Mouse (Mus musculus) NIH3T3 (cell line): ENCODE results near the gene Gm13420.
"Not testable (repeated sequence)": the region's sequence is repeated elsewhere in the genome, so short reads cannot be mapped to it uniquely, and the experiment has no call there.

Experiments
- DNase-seq: peaks from one replicate; pipeline ENCODE4 v3.0.0-alpha.2; 2012; ENCODE audit warnings: low read depth

The Gm13420 gene

DNA sequence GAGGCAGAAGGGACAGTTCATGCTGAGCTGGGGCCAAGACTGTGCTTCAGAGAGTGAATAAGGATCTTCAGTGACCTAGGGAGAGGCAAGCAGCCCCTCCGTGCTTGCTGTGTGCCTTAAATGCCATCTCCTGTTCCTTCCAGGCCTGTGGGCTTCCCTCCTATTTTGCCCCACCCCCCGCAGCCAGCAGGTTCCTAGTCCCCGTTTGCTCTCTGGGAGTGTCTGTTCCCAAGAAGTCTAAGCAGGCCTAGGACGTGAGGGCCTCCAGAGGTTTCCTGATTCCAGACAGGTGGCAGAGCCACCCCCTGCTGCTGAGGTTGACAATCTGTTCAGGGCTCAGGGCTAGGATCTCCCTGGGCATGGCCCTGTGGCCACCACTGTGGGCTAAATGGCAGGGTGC is 12.7 kb downstream of the Gm13420 start:
- DNase-seq = no peak

DNA sequence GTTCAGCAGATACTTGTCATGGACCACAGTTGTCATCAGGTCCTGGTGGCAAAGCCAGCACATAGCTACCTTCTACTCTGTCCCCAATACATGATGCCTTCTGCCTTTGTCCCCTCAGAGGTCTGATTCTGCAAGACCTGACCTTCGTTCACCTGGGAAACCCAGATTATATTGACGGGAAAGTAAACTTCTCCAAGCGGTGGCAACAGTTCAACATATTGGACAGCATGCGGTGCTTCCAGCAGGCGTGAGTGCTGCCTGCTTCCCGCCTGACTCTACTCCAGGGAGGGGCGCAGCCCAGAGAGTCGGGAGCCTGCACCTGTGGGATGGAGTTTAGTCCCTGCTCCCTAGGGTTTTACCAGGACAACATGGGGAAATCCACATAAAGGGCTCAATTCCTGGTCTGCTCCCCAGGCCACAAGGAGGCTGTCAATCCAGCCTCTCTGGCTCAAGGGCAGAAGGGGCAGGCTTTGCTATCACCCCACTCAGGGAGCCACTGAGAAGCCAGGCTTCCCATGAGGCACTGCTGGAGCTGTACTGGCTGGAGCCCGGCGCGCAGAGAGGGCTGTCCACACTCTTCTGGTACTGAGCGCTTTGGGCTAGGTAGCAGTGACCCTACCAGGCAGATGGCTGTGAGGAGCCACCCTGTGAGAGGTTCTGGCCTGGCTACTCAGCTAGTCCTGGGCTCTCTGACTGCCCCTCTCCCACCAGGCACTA is 14.1 kb downstream of the Gm13420 start:
- DNase-seq = no peak

DNA sequence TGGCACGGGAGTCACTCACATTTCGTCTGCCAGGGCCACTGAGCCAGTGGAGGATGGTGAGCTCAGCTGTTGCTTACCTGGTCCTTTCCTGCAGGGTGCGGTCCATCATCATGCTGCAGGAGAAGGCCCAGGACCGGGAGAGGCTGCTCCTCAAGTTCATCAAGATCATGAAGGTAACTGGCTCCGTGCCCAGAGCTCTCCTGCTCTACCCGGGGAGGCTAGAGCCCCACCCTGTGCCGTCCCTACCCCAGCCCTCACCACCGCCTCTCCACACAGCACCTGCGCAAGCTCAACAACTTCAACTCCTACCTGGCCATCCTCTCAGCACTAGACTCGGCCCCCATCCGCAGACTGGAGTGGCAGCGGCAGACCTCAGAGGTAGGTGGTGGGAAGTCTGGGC is 15.8 kb downstream of the Gm13420 start:
- DNase-seq = no peak

DNA sequence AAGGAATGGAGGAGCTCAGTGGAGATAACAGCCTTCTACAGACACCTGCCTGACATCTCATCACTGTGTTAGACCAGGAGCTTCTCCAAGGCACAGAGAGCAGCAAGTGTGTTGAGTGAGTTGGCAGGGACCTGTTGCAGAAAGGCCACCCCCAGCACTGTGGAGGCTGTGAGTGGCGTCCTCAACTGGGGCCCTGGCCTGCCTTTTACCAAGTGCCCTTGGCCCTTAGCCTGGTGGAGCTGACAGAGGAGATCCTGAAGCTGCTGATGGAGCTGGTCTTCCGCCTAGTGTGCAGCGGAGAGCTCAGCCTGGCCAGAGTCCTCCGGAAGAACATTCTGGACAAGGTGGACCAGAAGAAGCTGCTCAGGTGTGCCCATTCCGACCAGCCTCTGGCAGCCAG is 18.1 kb downstream of the Gm13420 start:
- DNase-seq = no peak

DNA sequence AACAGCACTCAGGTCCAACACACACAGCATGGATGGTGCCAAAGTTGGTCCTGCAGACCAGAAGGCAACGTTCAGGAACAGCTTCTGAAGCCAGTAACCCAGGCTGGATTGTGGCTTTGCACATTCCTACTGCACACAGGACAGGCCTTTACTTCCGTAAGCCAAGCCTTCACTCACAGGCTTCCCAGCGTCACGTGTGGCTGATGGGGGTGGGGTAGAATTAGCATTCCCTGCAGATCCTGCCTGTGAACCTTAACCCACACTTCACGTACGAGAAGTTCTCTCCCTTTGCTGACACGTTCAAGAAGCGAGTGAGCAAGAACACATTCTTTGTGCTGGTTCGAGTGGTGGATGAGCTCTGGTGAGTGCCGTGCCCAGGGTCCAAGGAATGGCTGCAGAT is 18.9 kb downstream of the Gm13420 start:
- no peak for DNase-seq

DNA sequence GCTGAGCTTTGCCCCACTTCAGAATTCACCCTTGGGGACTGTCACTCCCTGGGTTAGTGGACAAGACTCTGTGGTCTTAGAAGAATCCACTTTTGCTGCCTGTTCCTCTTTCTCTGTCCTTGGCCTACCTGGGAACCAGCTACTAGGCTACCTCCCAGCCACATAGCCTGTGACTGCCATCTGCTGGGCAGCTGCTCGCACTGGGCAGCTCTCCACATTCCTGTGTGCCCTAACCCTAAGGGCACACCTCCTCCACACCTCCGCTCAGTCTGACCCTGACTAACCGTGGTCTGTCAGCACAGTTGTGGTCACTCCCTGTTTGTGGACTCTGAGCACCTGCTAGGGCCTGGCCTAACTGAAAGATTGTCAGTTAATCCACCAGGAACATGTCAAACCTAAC is 19.9 kb downstream of the Gm13420 start:
- peak; percentile 68 for DNase-seq

DNA sequence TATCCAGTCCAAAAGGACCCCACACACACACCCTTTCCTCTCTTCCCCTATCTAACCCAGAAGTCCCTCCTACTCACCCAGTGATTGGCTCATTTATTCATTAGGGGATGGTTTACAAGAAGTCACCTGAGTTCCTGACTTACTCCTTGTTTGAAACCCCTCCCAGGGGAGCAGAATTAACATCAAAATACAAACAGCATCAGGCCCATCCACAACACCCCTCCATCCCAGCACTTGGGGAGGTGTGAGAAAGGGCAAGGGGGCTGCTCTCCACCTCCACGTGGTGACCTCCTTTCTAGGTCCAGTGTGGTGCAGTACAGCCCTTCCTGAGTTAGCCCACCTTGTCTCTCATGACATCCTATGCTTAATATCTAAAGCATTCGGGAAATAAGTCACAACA is 22.0 kb downstream of the Gm13420 start:
- DNase-seq = no peak

DNA sequence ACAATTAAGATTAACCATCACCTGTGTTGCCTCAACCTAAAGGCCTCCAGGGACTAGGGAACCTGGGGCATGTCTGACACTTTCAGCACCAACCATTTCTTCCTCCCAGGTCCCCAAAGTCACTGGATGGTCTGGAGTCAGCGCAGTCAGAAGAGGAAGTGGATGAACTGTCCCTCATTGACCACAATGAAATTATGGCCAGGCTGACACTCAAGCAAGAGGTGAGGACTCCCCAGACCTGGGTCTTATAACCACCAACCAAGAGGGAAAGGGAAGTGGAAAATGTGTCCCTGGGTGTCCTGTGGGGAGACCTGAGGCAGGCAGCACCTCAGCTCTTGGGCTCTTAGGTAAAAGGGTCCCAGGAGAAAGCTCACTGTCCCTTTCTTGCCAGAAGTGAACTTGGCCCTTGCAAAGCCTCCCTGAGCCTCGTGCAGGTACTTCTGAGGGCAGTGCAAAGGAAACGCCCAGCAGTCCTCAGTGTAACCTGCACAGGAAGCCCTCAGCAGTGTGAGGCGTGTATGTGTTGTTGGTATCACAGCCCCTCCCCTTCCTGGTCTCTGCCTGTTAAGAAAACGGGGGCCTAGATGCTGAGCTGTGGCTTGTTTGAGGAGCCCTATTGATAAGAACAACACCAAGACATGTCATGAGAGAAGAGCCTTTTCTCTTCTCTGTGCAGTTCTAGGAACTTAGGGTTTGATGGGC is 26.7 kb downstream of the Gm13420 start:
- no peak for DNase-seq

DNA sequence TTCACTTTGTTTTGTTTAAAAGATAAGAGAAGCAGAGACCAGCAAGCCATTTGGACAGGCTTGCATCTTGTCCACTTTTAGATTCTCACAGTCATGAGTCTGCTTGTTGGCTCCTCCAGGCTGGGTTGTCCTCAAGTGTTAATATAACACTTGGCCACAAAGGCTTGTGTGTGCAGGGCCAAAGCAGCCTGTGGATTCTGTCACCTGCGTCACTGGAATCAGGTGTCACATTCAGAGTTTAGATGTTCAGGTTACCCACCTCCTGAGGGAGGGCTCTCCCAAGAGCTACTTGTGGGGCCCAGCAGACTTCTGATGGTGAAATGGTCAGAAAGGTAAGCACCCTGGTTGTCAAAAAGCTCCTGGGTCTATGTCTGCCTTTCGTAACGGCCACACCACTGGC is 28.4 kb downstream of the Gm13420 start:
- DNase-seq = no peak

DNA sequence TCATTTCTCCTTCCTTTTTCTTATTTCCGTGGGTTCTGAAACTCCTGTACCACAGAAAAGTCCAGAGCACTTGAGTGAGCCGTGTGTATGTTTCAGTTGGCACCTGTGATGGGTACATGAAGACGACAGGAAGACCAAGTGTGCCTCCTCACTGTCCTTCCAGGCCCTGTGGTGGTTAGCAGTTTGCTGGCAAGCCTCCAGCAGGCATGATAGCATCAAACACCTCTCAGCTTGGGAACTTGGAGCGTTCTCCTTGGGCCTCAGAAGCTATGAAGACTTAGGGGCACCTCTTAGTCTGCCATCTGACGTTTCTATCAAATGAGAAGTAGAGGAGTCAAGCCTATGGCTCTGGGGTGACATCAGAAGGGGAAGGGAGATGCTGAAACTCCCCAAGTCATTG is 32.9 kb downstream of the Gm13420 start:
- DNase-seq = no peak

DNA sequence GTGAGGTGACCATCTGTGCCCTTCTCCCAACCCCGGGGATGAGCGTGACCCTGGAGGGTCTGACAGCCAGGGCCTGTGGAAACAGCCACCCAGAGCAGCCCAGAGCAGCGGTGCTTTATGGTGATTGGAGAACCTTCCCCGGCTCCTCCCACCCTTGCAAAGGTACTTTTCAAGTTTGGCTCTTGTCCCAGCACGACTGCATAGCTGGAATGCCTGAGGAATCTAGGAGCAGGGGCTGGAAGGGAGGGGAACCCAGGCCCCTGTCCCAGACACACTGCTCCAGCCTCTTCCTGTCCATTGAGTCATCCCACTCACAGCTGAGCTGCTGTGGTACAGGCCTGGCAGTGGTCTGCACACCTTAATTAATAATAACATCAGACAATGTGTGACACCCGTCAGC is 34.8 kb downstream of the Gm13420 start:
- peak; percentile 84 for DNase-seq

DNA sequence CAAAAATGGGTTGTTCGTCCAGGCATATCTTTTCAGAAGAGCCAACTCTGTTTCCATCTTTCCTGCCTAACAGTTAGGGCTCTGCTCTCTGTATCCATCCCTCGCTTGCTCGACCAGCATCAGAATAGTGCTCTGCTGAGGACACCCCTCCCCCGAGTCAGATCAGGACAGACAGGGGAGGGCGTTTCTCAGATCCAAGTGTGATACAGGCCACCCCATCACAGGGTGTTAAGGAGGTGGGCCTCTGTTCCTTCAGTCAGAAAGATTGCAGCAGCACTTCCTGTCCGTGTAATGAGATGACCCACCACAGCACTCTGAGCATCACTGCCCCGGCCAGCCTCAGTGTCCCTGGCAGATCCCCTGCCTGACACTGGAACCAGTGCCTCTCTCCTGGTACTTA is 35.3 kb downstream of the Gm13420 start:
- peak; percentile 13 for DNase-seq

DNA sequence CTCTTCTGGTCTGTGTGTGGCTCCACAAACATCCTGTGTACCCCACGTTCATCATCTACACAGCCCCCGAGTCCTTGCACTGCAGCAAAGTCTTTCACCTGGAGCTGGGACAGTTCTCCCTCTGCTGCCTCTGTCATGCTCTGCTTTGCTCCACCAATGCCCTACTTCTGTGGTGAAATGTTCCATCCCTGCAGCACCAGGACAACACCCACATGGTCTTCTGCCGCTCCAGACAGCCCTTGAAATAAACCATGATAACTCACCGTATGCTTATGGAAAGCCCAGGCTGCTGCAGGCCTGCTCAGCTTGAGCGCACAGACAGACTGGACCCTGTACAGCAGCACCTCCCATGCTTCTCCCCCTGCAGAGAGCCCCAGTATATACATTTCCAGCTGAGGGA is 37.4 kb downstream of the Gm13420 start:
- no peak for DNase-seq

DNA sequence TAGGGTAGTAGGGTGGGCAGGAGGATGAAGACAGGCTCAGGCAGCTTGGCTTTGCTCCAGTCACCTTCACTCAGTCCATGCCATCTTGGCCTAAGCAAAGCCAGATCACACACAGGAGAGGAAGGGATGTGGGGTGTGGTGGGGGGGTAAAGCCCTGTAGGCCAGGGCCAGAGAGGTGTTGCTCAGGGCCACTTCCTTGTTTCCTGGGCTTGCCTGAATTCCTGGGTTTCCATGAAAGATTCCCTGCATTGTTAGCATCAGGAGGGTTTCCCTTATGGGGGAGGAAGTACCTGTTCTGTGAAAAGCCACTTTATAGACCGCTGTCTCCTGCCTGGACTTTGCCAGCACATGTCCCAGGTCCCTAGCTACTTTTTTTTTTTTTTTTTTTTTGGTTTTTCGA is 38.0 kb downstream of the Gm13420 start:
- no peak for DNase-seq

DNA sequence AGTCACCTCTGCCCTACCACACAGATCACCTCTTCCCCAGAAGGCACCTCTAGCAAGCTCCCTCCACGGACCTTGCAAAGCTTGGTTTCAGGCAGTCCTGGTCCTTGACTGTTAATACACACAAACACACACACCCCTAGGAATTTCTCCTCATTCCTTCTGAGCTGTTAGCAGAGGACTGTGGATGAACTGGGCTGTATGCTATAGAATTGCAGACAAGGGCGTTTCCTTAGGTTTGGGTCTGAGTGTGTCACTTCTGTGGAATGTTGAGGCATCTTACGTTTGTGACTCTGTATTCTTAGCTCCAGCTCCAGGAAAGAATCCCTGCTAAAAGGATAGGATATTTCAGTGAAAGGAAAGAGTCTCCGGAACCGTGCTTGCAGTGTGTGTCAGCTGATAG is 39.6 kb downstream of the Gm13420 start:
- DNase-seq = peak; percentile 71

DNA sequence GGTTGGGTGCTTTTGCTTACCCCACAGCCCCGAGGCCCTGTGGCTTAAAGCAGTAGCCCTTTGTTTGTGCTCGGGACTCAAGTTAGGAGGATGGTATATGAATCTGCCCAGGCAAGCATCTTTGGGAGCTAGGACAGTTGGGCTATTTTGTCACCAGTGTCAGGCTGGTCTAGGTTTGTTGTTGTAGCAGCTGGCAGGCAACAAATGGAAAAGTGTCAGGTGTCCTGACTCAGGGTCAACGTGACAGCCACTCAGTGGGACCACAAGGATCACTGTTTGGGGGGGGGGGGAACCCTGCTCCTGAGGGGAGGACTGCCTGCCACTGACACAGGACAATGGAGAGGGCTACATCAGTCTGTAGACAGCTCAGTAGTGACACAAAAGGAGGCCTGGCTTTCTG is 40.4 kb downstream of the Gm13420 start:
- DNase-seq = no peak

DNA sequence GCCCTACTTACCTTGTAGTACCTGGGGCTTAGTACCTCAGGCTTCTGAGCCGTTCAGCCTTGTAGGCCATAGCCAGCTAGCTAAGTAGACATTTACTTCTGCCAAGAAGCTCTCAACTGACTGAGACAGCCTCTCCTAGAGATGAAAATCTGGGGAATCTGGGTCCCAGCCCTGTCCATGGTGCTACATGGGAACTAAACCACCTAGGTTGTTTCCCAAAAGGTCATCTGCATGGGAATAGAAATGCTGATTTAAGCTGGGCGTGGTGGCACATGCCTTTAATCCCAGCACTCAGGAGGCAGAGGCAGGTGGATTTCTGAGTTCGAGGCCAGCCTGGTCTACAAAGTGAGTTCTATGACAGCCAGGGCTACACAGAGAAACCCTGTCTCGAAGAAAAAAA is 43.3 kb downstream of the Gm13420 start:
- DNase-seq = not testable (repeated sequence)

DNA sequence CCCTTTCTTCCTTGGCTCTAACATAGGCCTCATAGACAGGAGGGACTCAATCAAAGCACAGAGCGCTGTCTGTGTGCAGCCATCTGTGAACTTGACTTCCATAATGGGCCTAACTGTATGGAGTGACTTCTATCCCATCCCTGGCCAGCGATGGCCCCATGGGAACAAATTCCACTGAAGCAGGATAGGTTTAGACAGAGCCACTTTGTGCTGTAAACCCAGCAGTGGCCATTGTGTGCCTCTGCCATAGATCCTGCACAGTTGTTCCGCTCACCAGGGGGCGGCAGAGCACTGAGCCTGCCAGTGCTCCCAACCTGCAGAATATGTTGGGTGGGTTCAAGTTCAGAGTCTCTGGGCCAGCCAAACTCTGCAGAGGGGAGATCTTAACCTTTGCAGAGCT is 43.8 kb downstream of the Gm13420 start:
- peak; percentile 47 for DNase-seq

DNA sequence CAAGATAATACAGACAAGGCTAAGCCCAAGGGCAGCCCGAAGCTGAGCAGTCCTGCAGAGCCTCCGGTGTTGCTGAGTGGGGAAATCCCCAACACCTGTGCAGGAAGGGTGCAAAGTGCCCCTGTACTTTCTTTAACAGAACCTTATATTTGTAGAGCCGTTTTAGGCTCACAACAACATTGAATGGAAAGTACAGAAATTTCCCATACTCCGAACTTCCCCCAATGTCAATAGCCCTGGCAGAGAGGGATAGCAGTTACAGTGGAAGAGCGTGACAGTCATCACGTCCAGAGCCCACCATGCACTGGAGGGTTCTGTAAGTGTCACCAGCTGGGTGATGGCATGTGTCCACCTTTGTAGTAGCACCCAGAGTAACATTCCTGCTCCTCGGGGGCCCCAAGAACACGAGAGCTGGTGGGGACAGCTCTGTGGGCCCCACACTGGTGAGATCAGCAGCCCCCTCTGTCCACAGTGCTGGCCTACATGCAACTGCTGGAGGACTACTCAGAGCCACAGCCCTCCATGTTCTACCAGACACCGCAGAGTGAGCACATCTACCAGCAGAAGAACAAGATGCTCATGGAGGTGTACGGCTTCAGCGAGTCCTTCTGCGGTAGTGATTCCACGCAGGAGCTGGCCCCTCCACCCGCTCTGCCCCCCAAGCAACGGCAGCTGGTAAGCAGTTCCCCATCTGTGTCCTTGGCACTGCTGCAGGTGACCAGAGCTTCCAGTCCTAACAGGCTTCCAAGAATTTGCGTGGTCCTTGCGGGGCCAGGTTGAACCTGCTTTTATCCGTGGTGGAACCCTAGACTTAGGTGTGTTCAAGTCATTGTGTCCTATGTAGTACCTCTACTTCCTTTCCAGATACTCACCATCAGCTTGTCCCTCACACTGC is 44.5 kb downstream of the Gm13420 start:
- DNase-seq = no peak

DNA sequence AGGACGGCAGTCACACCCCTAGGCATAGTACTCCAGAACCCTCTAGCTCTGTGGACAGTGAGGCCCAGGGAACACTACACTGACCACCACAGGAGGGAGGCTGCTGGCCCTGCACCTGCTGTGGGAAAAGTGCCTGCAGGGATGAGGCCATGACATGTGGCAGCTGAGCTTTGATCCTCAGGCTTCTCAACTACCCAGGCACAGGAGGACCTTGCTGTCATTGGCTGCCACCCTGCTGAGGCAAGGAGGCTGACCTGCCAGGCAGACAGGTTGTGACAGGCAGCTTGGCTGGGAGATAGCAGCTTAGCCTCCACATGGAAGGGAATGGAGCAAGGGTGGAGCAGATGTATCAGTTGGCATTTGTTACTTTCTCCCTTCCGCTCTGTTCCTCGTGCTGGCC is 46.0 kb downstream of the Gm13420 start:
- no peak for DNase-seq

DNA sequence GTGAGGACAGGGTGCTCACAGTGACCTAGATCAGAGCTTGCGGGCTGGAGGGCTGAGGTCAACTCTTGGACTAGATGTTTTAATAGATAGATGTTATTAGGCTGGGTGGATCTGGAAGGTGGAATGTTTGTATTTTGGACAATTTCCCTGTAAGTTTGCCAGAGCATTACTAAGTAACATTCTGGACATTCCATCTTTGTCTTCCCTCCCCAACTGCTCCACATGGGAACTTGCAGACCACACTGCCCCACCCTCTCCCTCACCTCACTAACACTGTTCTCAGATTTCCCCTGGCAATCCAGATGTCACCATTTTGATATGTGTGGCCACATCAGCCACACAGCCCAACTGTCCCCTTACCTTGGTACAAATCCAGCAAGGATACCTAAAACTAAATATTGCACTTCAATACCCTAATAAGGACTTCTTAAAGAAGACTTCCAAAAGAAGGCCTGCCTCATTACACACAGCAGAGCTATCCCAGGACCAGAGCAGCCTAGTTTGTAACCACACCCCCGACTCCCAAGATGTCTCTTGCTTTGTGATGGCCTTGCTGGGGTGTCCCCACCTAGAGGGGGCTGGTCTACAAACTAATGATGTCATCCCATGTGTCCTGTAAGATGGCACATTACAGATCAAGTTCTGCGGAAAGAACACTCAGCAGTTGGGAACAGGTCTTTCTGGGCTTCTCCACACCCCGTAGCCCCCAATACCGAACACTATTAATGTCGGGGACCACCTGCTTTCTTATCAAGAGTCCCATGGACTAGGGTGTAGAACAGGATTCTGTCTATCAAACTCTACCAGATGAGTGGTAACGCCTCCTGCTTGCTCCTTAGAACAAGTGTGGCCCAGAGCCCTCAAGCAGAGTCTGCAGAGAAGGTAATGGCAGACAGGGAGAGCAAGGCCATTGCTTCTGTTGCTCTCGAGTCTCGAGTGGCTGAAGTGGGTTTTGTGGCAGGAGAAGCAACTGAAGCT is 48.1 kb downstream of the Gm13420 start:
- peak; percentile 73 for DNase-seq

DNA sequence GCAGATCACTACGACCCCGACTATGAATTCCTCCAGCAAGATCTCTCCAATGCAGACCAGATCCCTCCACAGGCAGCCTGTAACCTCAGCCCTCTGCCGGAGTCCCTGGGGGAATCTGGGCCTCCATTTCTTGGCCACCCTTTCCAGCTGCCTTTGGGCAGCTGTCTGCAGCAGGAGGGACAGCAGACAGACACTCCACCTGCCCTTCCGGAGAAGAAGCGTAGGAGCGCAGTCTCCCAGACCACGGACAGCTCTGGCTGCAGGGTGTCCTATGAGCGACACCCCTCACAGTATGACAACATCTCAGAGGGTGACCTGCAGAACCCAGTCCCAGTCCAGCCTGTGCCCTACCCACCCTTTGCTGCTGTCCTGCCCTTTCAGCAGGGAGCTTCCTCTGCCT is 49.3 kb downstream of the Gm13420 start:
- no peak for DNase-seq
